Mouse (Mus musculus): ENCODE data around the gene Lonp2. TPM values are rescaled to one million over a fixed set of nuclear protein-coding genes. Genes with fewer than 3 reads are reported as not detected.

The Lonp2 gene
- polyA plus RNA-seq (2015; fragmentation: Nextera tagmentation; extraction: Ambion mirVana): 85.5 and 96.3 TPM in 2 replicates

- WGBS: under 1% methylated on average over 61 of the region's 62 CpGs
- Histone ChIP-seq H3K9ac (replicated peaks; ENCODE audit: low read depth, low read length) (peak within 1 kb of the TSS; percentile 67), H3K9me3 (ENCODE audit: control insufficient read depth, low read length) (no peaks in the 10 kb centered on the region), H3K36me3 (ENCODE audit: control insufficient read depth, insufficient read depth) (no peaks in the 10 kb centered on the region), H3K27ac (ENCODE audit: low read length) (peak within 1 kb of the TSS; percentile 88), H3K4me3 (replicated peaks; ENCODE audit: low read length) (peak within 1 kb of the TSS; percentile 75), H3K4me1 (replicated peaks; ENCODE audit: control insufficient read depth, insufficient read depth, low read length) (peaks cover 17% of the 10 kb centered on the region), H3K27me3 (replicated peaks; ENCODE audit: control insufficient read depth, insufficient read depth, low read length) (no peaks in the 10 kb centered on the region), H3K4me2 (ENCODE audit: low read length) (peak within 1 kb of the TSS; percentile 69)
- peak; percentile 99 for ATAC-seq
Measured at GRCm38 (mm10) chr8:86623911-86624731, at the start of gene Lonp2. Lonp2 (plus strand) TSS chr8:86624043.

- H3K27ac ChIP-seq (ENCODE audit: low read length): peak overlapping the region; percentile 86
- no peaks in the 10 kb centered on the region for H3K27me3 ChIP-seq (replicated peaks; ENCODE audit: control insufficient read depth, insufficient read depth, low read length)
- peak; percentile 16; the same call in 1 of the 2 replicates for ATAC-seq
- H3K4me1 ChIP-seq (replicated peaks; ENCODE audit: control insufficient read depth, insufficient read depth, low read length): peaks cover 17% of the 10 kb centered on the region
- H3K9me3 ChIP-seq (ENCODE audit: control insufficient read depth, low read length): no peaks in the 10 kb centered on the region
- no peak overlapping the region for H3K9ac ChIP-seq (replicated peaks; ENCODE audit: low read depth, low read length)
- no peak overlapping the region for H3K4me3 ChIP-seq (replicated peaks; ENCODE audit: low read length)
- H3K4me2 ChIP-seq (ENCODE audit: low read length): no peak overlapping the region
- no peaks in the 10 kb centered on the region for H3K36me3 ChIP-seq (ENCODE audit: control insufficient read depth, insufficient read depth)
- WGBS: 71% methylated on average over 8 of the region's 8 CpGs
Measured at GRCm38 (mm10) chr8:86577547-86577946, 46.3 kb upstream of the Lonp2 start.

GRCm38 (mm10) chr8:86578076-86578475 lies 45.8 kb upstream of the Lonp2 start:
- H3K4me3 ChIP-seq (replicated peaks; ENCODE audit: low read length): no peak overlapping the region
- ATAC-seq: peak; percentile 85
- no peak overlapping the region for H3K4me2 ChIP-seq (ENCODE audit: low read length)
- 39% methylated on average over 9 of the region's 9 CpGs for WGBS
- no peaks in the 10 kb centered on the region for H3K27me3 ChIP-seq (replicated peaks; ENCODE audit: control insufficient read depth, insufficient read depth, low read length)
- H3K36me3 ChIP-seq (ENCODE audit: control insufficient read depth, insufficient read depth): no peaks in the 10 kb centered on the region
- peaks cover 17% of the 10 kb centered on the region for H3K4me1 ChIP-seq (replicated peaks; ENCODE audit: control insufficient read depth, insufficient read depth, low read length)
- peak overlapping the region; percentile 86 for H3K27ac ChIP-seq (ENCODE audit: low read length)
- H3K9me3 ChIP-seq (ENCODE audit: control insufficient read depth, low read length): no peaks in the 10 kb centered on the region
- no peak overlapping the region for H3K9ac ChIP-seq (replicated peaks; ENCODE audit: low read depth, low read length)

GRCm38 (mm10) chr8:86578693-86579092 lies 45.1 kb upstream of the Lonp2 start:
- WGBS: 69% methylated on average over 8 of the region's 8 CpGs
- H3K9ac ChIP-seq (replicated peaks; ENCODE audit: low read depth, low read length): no peak overlapping the region
- ATAC-seq: no peak
- no peaks in the 10 kb centered on the region for H3K27me3 ChIP-seq (replicated peaks; ENCODE audit: control insufficient read depth, insufficient read depth, low read length)
- H3K27ac ChIP-seq (ENCODE audit: low read length): peak overlapping the region; percentile 86
- no peaks in the 10 kb centered on the region for H3K9me3 ChIP-seq (ENCODE audit: control insufficient read depth, low read length)
- peaks cover 17% of the 10 kb centered on the region for H3K4me1 ChIP-seq (replicated peaks; ENCODE audit: control insufficient read depth, insufficient read depth, low read length)
- H3K4me2 ChIP-seq (ENCODE audit: low read length): no peak overlapping the region
- H3K36me3 ChIP-seq (ENCODE audit: control insufficient read depth, insufficient read depth): no peaks in the 10 kb centered on the region
- H3K4me3 ChIP-seq (replicated peaks; ENCODE audit: low read length): no peak overlapping the region

- no peak within 1 kb of the TSS for H3K27ac ChIP-seq (ENCODE audit: low read length)
Measured at GRCm38 (mm10) chr8:86580458-86580857, 43.4 kb upstream of the Lonp2 start, which contains the start of gene Abcc12. Abcc12 (minus strand) TSS chr8:86580686.

GRCm38 (mm10) chr8:86581921-86582331 lies 41.9 kb upstream of the Lonp2 start:
- Histone ChIP-seq H3K9ac (replicated peaks; ENCODE audit: low read depth, low read length) (no peak overlapping the region), H3K4me1 (replicated peaks; ENCODE audit: control insufficient read depth, insufficient read depth, low read length) (peaks cover 19% of the 10 kb centered on the region), H3K4me3 (replicated peaks; ENCODE audit: low read length) (no peak overlapping the region), H3K27me3 (replicated peaks; ENCODE audit: control insufficient read depth, insufficient read depth, low read length) (no peaks in the 10 kb centered on the region), H3K9me3 (ENCODE audit: control insufficient read depth, low read length) (no peaks in the 10 kb centered on the region), H3K36me3 (ENCODE audit: control insufficient read depth, insufficient read depth) (no peaks in the 10 kb centered on the region), H3K27ac (ENCODE audit: low read length) (peak overlapping the region; percentile 24; the same call in 1 of the 2 replicates), H3K4me2 (ENCODE audit: low read length) (no peak overlapping the region)
- WGBS: 63% methylated on average over 4 of the region's 4 CpGs
- ATAC-seq: no peak

More at GRCm38 (mm10) chr8:86580458-86580857, 43.4 kb upstream of the Lonp2 start, which contains the start of gene Abcc12:
- no peak for ATAC-seq
- H3K9me3 ChIP-seq (ENCODE audit: control insufficient read depth, low read length): no peaks in the 10 kb centered on the region
- H3K4me1 ChIP-seq (replicated peaks; ENCODE audit: control insufficient read depth, insufficient read depth, low read length): peaks cover 20% of the 10 kb centered on the region
- no peak within 1 kb of the TSS for H3K4me3 ChIP-seq (replicated peaks; ENCODE audit: low read length)
- H3K4me2 ChIP-seq (ENCODE audit: low read length): no peak within 1 kb of the TSS
- H3K27me3 ChIP-seq (replicated peaks; ENCODE audit: control insufficient read depth, insufficient read depth, low read length): no peaks in the 10 kb centered on the region
- no peak within 1 kb of the TSS for H3K9ac ChIP-seq (replicated peaks; ENCODE audit: low read depth, low read length)
- no peaks in the 10 kb centered on the region for H3K36me3 ChIP-seq (ENCODE audit: control insufficient read depth, insufficient read depth)

GRCm38 (mm10) chr8:86585118-86585517 lies 38.7 kb upstream of the Lonp2 start:
- 2% methylated on average over 11 of the region's 11 CpGs for WGBS
- H3K9ac ChIP-seq (replicated peaks; ENCODE audit: low read depth, low read length): peak overlapping the region; percentile 56
- no peaks in the 10 kb centered on the region for H3K9me3 ChIP-seq (ENCODE audit: control insufficient read depth, low read length)
- H3K36me3 ChIP-seq (ENCODE audit: control insufficient read depth, insufficient read depth): no peaks in the 10 kb centered on the region
- peak; percentile 84 for ATAC-seq
- peak overlapping the region; percentile 55 for H3K4me2 ChIP-seq (ENCODE audit: low read length)
- H3K27ac ChIP-seq (ENCODE audit: low read length): peak overlapping the region; percentile 78
- H3K4me1 ChIP-seq (replicated peaks; ENCODE audit: control insufficient read depth, insufficient read depth, low read length): peaks cover 2% of the 10 kb centered on the region; the same call in 1 of the 2 replicates
- H3K4me3 ChIP-seq (replicated peaks; ENCODE audit: low read length): peak overlapping the region; percentile 48
- H3K27me3 ChIP-seq (replicated peaks; ENCODE audit: control insufficient read depth, insufficient read depth, low read length): no peaks in the 10 kb centered on the region

GRCm38 (mm10) chr8:86585532-86585931 lies 38.3 kb upstream of the Lonp2 start:
- Histone ChIP-seq H3K36me3 (ENCODE audit: control insufficient read depth, insufficient read depth) (no peaks in the 10 kb centered on the region), H3K9ac (replicated peaks; ENCODE audit: low read depth, low read length) (peak overlapping the region; percentile 56), H3K4me3 (replicated peaks; ENCODE audit: low read length) (peak overlapping the region; percentile 48), H3K4me1 (replicated peaks; ENCODE audit: control insufficient read depth, insufficient read depth, low read length) (peaks cover 2% of the 10 kb centered on the region; the same call in 1 of the 2 replicates), H3K27me3 (replicated peaks; ENCODE audit: control insufficient read depth, insufficient read depth, low read length) (no peaks in the 10 kb centered on the region), H3K9me3 (ENCODE audit: control insufficient read depth, low read length) (no peaks in the 10 kb centered on the region), H3K4me2 (ENCODE audit: low read length) (peak overlapping the region; percentile 55), H3K27ac (ENCODE audit: low read length) (peak overlapping the region; percentile 78)
- peak; percentile 90 for ATAC-seq
- under 1% methylated on average over 16 of the region's 16 CpGs for WGBS

- Histone ChIP-seq H3K9me3 (ENCODE audit: control insufficient read depth, low read length) (no peaks in the 10 kb centered on the region), H3K4me2 (ENCODE audit: low read length) (no peak overlapping the region), H3K27ac (ENCODE audit: low read length) (no peak overlapping the region), H3K4me1 (replicated peaks; ENCODE audit: control insufficient read depth, insufficient read depth, low read length) (peaks cover 2% of the 10 kb centered on the region; the same call in 1 of the 2 replicates), H3K4me3 (replicated peaks; ENCODE audit: low read length) (no peak overlapping the region), H3K36me3 (ENCODE audit: control insufficient read depth, insufficient read depth) (no peaks in the 10 kb centered on the region), H3K27me3 (replicated peaks; ENCODE audit: control insufficient read depth, insufficient read depth, low read length) (no peaks in the 10 kb centered on the region), H3K9ac (replicated peaks; ENCODE audit: low read depth, low read length) (no peak overlapping the region)
- ATAC-seq: no peak
- 45% methylated on average over 5 of the region's 5 CpGs for WGBS
Measured at GRCm38 (mm10) chr8:86586058-86586457, 37.8 kb upstream of the Lonp2 start.

Measured in forebrain, embryonic 16.5 days (tissue).